Mouse (Mus musculus) layer of hippocampus, adult 8-10 months (tissue): ENCODE measurements around the gene Col25a1. TPM values are rescaled to one million over a fixed set of nuclear protein-coding genes. Genes with fewer than 3 reads are reported as not detected.
A peak's percentile ranks its signal among the peaks of the same experiment; 100 is the strongest.

Experiments
- DNase-seq, 2 experiments: peaks; one replicate each; pipeline ENCODE4 v3.0.0; 2022; ENCODE audit warnings: low spot score in 2 of 2
- total RNA-seq, 4 experiments: library from RNA; stranded (reverse); gene quantifications; 2 replicates each; pipeline ENCODE4 v1.2.4; 2022

The Col25a1 gene
- total RNA-seq, 4 experiments from 2014 or later, result 56.3 to 71.8 (median 65.0) TPM

DNA sequence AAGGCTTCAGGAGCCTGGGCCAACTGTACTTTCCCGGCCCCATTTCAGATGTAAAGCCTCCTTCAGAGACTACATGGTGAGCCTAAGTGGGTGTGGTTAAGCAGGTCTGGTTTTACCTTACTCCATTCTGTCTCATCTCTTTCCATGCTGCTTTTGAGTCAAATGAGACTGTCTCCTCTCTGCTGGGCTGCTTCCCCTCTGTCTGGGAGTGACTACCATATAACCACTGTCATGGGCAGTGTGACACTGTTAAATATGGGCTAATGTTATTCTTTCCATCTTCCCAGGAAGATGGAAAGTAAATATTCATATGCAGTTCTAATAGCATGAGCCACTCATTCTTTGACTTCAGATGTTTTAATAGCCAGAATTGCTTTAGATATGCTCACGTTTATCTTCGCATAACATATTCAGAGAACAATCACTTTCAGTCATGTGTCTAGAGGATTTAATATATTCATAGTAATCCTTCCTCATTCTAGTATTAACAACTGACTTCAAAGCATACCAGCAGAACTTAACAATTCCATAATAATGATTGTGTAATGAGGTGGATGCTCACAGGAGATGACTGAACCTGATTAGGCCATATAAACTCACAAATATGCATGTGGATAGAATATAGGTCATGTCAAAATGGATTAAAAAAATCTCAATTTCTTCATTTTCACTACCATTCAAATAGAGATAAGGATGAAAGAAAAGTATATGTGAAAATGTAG lies 243.5 kb downstream of the Col25a1 start:
- no peak for DNase-seq

DNA sequence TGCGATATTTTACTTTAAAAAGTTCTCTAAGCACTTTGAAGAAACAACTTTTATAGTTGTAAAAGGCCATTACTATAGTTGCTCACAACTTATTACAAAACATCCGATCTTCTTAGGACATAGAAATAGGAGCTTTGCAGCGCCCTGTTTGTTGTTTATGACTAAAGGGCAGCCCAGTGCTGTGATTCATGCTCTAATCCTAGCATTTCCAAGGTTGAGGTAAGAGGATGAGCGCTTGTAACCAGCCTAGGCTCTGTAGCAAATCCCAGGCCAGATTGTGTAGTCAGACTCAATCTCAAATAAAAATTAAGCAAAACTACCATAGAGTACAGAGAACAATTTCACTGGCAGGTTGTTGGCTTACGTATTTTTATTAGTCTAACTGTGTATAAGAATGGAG lies 246.5 kb downstream of the Col25a1 start:
- DNase-seq, result no peak

DNA sequence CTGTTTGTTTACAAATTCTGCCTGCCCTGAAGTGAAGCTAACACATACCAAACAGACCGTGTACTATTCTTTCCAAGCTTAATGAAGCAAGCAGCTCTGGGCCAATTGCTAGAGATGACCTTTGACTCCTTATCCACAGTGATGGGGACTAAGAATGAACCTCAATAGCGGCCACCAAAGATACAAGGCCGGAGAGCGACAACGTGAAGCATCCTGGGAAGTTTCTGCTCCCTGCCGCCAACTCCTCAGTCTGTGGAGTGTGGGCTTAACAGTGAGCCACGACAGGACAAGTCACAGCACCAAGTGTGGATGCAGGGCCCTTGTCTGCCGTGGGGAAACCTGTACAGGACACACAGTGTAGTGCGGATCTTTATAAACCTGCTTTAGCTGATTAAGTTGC lies 247.3 kb downstream of the Col25a1 start:
- DNase-seq, result no peak

GRCm38 (mm10) chr3:130380299-130380845 lies 249.1 kb downstream of the Col25a1 start:
- no peak for DNase-seq

- DNase-seq, result no peak
These were observed 250.4 kb downstream of the Col25a1 start for GRCm38 (mm10) chr3:130381691-130382090.

DNA sequence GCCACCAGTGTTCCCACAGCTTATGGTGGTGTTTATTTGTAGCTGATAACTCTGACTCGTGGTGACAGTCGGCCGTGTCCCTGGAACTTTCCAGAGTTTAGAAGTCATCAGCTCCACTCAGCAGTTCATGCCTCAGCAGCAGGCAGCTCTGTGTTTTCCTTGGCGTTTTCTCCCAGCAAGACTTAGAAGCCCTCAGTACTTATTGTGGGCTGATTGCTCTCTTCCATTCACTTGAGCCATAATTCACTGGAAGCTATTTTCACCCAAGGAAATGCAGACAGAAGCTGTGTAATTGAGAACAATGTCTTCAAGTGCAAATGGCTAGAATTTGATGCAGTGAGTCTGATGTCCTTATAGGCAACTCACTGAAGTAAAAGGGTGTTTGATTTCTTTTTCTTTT lies 254.6 kb downstream of the Col25a1 start:
- DNase-seq, result no peak

- no peak for DNase-seq
These were observed 255.9 kb downstream of the Col25a1 start for GRCm38 (mm10) chr3:130387156-130387555.

GRCm38 (mm10) chr3:130389261-130389975 lies 258.1 kb downstream of the Col25a1 start:
- DNase-seq, result no peak

- DNase-seq, result no peak
These were observed 265.3 kb downstream of the Col25a1 start for GRCm38 (mm10) chr3:130396636-130397035.

- DNase-seq, result peak; percentile 34 to 42
These were observed 269.6 kb downstream of the Col25a1 start for GRCm38 (mm10) chr3:130400716-130401559.

DNA sequence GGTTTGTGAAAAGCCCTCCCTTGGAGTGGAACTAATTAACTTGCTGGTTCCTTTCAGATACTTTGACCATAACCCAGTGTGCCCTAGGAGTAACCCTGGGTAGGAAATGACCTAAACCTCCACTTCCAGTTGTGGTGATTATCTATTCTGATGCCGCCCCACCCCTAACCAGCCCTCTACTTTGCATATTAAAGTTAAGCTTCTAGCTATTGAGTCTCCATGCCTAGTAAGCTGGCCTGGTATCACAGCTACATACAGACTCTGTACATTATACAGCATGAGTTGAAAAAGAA lies 270.2 kb downstream of the Col25a1 start:
- no peak for DNase-seq

DNA sequence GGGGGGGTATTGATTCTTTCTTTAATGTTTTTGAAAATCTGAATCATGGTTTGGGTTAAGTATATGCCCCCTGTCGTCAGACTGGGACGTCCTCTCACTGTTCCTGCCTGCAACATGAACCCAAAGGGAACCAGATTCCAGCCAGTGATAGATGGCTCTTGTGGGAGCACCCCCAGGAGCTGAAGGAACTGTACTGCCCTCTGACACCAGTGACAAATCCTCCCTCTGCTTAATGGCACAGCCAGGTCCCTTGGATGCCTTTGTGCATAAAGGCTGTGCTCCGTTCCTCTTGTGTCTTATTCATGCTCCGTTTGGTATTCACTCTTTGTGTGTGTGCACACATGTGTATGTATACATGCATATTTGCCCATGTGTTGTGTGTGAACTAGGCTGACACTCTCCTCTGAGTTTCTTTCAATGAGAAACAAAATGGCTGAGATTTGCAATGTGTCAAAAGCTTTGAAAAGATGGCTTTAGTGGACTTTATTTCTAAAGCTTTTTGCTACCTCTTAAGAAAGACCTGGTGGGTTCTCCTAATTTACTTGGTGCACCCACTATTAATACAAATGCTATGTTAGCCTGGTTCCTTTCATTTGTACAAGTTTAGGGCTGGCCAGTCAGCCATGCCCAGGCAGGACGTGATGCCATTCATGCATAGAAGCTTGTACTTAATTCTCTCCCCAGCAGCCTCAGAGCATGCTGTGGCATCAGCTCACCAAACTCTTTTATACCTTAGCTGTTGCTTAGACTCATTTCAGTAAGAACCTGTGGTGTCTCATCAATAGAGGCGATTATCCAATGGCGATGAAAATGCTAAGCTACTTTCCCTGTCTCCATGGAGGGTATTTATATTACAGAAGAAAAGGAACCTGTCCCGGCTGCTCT lies 273.5 kb downstream of the Col25a1 start:
- DNase-seq, result no peak

GRCm38 (mm10) chr3:130407201-130407600 lies 275.9 kb downstream of the Col25a1 start:
- DNase-seq, result no peak

DNA sequence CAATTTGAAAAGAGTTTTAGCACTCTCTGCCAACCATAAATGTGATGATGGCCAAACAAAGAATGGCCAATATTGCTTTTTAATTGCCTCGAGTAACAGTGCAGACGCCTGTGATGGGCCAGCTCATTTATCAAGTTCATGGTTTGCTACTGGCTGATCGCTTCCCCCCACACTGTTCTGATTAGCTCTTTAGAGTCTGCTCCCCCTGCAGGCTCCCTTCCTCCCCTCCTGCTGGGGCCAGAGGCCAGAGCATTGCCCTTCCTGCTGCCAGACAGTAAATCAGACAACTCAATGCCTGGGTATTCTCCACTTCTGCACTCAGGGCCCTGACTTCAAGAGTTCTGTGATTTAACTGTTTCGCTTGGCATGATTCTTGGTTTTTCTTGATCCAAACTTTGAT lies 281.9 kb downstream of the Col25a1 start:
- no peak for DNase-seq

DNA sequence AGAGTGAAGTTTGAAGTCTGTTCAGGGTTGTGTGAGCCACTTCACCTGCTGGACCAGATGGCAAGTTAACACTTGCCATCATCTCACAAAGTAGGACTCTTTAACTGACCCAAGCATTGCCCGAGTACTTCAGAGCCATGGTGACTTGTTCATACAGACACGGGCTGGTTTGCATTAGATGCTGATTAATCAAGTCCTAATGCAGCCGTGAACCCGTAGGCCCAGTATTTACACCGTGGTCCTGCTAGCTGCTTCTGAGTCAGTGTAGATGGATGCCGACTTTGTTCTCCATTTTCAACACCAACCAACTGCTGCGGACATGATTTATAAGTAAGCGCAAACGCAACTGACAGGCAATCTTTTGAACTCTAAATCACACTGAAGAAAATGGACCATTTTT lies 287.6 kb downstream of the Col25a1 start:
- no peak for DNase-seq

- DNase-seq, result no peak
These were observed 297.5 kb downstream of the Col25a1 start for GRCm38 (mm10) chr3:130428796-130429195.

- DNase-seq, result no peak
These were observed 298.8 kb downstream of the Col25a1 start for GRCm38 (mm10) chr3:130430052-130430451.

- no peak for DNase-seq
These were observed 301.5 kb downstream of the Col25a1 start for GRCm38 (mm10) chr3:130432818-130433217.

DNA sequence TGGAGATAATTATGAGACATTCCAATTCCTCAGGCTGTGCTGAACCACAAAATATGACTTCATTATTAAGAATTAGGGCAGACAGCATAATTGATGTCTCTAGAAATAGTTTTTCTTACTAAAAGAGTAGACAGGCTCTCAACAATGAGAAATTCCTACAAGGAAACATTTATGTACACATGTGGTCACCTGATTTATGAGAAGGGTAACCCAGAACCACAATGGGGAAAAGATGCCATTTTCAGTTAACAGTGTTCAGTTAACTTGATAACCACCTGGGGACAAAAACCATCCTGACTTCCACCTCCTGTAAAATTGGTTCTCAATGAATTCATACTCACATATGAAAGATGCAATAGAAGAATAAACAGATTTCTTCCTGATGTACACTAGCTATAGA lies 305.7 kb downstream of the Col25a1 start:
- no peak for DNase-seq

- DNase-seq, result no peak
These were observed 308.5 kb downstream of the Col25a1 start for GRCm38 (mm10) chr3:130439767-130440166.

DNA sequence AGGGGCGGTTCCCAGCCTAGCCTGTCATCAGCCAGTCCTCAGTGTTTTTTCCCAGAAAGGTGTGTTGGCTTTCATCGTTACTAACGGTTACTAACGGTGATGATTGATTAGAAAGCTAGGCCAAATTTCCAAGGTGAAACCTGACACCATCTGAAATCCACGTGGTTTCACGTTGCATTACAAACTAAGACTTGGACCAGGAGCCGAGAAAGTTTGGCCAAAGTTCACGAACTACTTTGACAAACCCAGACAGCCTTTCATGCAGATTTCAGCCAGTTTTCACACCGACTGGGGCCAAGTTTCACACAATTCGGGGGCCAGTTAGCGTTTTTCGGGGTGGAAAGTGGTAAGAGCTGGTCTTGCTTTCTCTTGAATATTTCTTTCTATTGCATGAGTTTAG lies 309.4 kb downstream of the Col25a1 start:
- no peak for DNase-seq
